ENCODE assay signal across 8 mouse cellular contexts in the genomic region with DNA sequence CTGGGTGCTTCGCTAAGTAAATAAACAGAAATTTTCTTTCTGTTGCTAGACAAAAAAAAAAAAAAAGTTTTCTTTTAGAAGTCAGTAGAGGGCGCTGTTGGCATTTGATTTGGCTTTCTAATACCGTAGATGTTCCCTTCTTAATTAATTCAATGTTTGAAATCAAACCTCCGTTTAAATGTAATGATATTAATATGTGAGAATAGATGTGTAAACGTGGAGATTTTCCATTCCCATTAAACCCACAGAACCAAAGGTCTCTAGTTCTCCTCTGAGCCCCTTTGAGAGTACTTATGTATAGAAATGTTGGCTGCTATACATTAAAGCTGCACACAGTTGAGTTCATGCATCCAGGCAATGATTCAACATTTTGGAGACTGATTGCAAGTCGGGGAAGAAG.
DNase-seq lines count a peak whose midpoint lies in the region; ATAC-seq and TF ChIP-seq lines count a peak whose summit lies in the region.

No protein-coding gene starts in this region.

- no peak overlapping the region; the same call in 1 of the 2 replicates for H3K9ac ChIP-seq in heart, embryonic 12.5 days
- no peak overlapping the region for H3K9ac ChIP-seq in ES-E14 (ENCODE audit: insufficient read depth, low read depth, low read length, poor library complexity, severe bottlenecking)
- H3K9ac ChIP-seq in midbrain, embryonic 12.5 days (replicated peaks), result no peak overlapping the region

- peak overlapping the region; percentile 8; the same call in 1 of the 2 replicates for H3K4me2 ChIP-seq in heart, embryonic 12.5 days
- H3K4me2 ChIP-seq in midbrain, embryonic 12.5 days (replicated peaks), result peak overlapping the region; percentile 33; the same call in 1 of the 2 replicates

- peaks cover 27% of the 10 kb centered on the region for H3K4me1 ChIP-seq in heart, embryonic 12.5 days (replicated peaks)
- no peaks in the 10 kb centered on the region for H3K4me1 ChIP-seq in ES-E14 (ENCODE audit: control insufficient read depth in 2 of 2, insufficient read depth in 2 of 2, low read length in 2 of 2, poor library complexity in 1 of 2)
- H3K4me1 ChIP-seq in midbrain, embryonic 12.5 days, result peaks cover 34% of the 10 kb centered on the region

- DNase-seq in heart, adult 9 months (ENCODE audit: low spot score in 2 of 2), result no peak
- DNase-seq in ES-E14 (ENCODE audit: low read depth, low spot score), result peak; percentile 13
- peak; percentile 18 for DNase-seq in fat pad, adult 2 months (ENCODE audit: extremely low read depth, low read depth, low spot score)
- DNase-seq in layer of hippocampus, adult 9-11 months, result no peak
- DNase-seq in urinary bladder, postnatal 36 days (ENCODE audit: low spot score in 2 of 2), result no peak
- no peak for DNase-seq in gastrocnemius, postnatal 4 days (ENCODE audit: low spot score in 2 of 2)

- no peak overlapping the region for H3K4me3 ChIP-seq in heart, embryonic 12.5 days
- H3K4me3 ChIP-seq in ES-E14 (ENCODE audit: insufficient read depth in 1 of 2, low read depth in 1 of 2, low read length in 2 of 2, poor library complexity in 1 of 2, severe bottlenecking in 1 of 2), result no peak overlapping the region
- no peak overlapping the region for H3K4me3 ChIP-seq in midbrain, embryonic 12.5 days

- in situ Hi-C loops in ES-E14 (cut with MboI; ENCODE audit: low sequenced_read_pairs in 2 of 2, unreplicated experiment in 2 of 2), result loop anchor here in 1 of 2 experiments (25.0 kb wide), 1 partner anchor 1023 kb away; no protein-coding TSS in a partner anchor

- ATAC-seq in heart, embryonic 12.5 days (ENCODE audit: insufficient number of reproducible peaks, low FRiP score), result no peak
- no peak for ATAC-seq in midbrain, embryonic 12.5 days (ENCODE audit: low FRiP score, low read depth)

- no peaks in the 10 kb centered on the region for H3K36me3 ChIP-seq in heart, embryonic 12.5 days
- H3K36me3 ChIP-seq in ES-E14 (ENCODE audit: control insufficient read depth, insufficient read depth, low read length, poor library complexity, severe bottlenecking), result no peaks in the 10 kb centered on the region
- no peaks in the 10 kb centered on the region for H3K36me3 ChIP-seq in midbrain, embryonic 12.5 days

- H3K27ac ChIP-seq in heart, embryonic 12.5 days (ENCODE audit: poor library complexity, severe bottlenecking), result no peak overlapping the region
- no peak overlapping the region for H3K27ac ChIP-seq in ES-E14 (ENCODE audit: insufficient read depth, low read depth, low read length, poor library complexity, severe bottlenecking)
- H3K27ac ChIP-seq in midbrain, embryonic 12.5 days (replicated peaks), result no peak overlapping the region

- no peaks in the 10 kb centered on the region for H3K9me3 ChIP-seq in heart, embryonic 12.5 days (replicated peaks)
- H3K9me3 ChIP-seq in ES-E14 (ENCODE audit: control insufficient read depth, insufficient read depth, low read depth, low read length), result no peaks in the 10 kb centered on the region
- H3K9me3 ChIP-seq in midbrain, embryonic 12.5 days, result no peaks in the 10 kb centered on the region

- WGBS in heart, embryonic 12.5 days, result 6% methylated on average over 6 of the region's 6 CpGs
- WGBS in midbrain, embryonic 12.5 days, result 5% methylated on average over 6 of the region's 6 CpGs

- H3K27me3 ChIP-seq in heart, embryonic 12.5 days (replicated peaks), result no peaks in the 10 kb centered on the region
- H3K27me3 ChIP-seq in midbrain, embryonic 12.5 days, result no peaks in the 10 kb centered on the region; the same call in 1 of the 2 replicates

TF ChIP-seq in ES-E14, 5 proteins besides CTCF, POLR2A, EP300 and RAD21:
- 0 out of 2 replicates have a peak, but pooled peaks have one; percentile 21 for TF ChIP-seq ZC3H11A (IDR thresholded peaks at IDR 0.05; ENCODE audit: borderline replicate concordance, low read depth, low read length)
- TF ChIP-seq ZNF384 (IDR thresholded peaks at IDR 0.05; ENCODE audit: low read depth, low read length), result peak; percentile 96
- no peak for TF ChIP-seq MAFK (IDR thresholded peaks at IDR 0.05; ENCODE audit: insufficient read depth, low read depth, low read length)

Comparison
In these comparisons a context has a peak if more than half of its experiments do, and no peak if none do; other contexts are left out.
1. DNase-seq: peak in ES-E14 (single experiment) and fat pad, adult 2 months (single experiment); none in heart, adult 9 months (0 of 2), layer of hippocampus, adult 9-11 months (single experiment), urinary bladder, postnatal 36 days (0 of 2) and gastrocnemius, postnatal 4 days (0 of 2).